Mouse (Mus musculus): ENCODE data around the gene Pdf.

Pdf gene

GRCm38 (mm10) chr8:107048061-107048941 is at the start of gene Pdf:
Gene Pdf (minus strand): TSS chr8:107048614.
- peak; percentile 72 to 82 for DNase-seq (ENCODE audit: low spot score in 2 of 2)

DNA sequence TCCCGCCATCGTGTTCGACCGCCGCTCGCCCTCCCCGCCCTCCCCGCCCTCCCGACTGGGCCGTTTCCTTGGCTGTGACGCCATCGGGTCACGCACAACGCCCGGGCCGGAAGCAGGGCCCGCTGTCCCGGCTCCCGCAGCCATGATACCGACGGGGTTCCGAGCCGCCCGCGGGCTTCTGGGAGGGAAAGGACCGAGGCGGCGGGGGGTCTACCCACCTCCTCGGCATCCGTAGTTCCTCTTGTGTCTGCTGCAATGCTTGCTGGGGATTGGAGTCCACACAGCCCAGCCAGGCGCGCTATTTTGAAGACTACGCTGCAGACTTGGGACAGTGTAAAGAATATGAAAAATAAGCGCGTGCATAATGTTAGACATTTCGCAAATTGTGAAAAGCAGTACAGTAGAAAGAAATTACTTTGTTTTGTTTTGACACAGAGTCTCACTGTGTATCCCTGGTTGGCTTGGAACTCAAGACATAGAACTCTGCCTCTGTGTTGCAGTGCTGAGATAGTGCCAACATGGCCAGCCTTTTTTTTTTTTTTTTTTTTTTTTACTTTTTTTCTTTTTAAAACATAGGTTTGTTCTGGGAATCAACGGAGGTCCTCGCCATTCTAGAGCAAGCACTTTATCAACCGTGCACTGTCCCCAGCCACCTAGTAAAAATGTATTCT is 48.1 kb upstream of the Pdf start, which contains the start of gene Terf2:
Terf2 (minus strand) TSS at position 182 of the 671 bp plus-strand sequence.
- peak; percentile 93 to 94 for DNase-seq (ENCODE audit: low spot score in 2 of 2)

DNA sequence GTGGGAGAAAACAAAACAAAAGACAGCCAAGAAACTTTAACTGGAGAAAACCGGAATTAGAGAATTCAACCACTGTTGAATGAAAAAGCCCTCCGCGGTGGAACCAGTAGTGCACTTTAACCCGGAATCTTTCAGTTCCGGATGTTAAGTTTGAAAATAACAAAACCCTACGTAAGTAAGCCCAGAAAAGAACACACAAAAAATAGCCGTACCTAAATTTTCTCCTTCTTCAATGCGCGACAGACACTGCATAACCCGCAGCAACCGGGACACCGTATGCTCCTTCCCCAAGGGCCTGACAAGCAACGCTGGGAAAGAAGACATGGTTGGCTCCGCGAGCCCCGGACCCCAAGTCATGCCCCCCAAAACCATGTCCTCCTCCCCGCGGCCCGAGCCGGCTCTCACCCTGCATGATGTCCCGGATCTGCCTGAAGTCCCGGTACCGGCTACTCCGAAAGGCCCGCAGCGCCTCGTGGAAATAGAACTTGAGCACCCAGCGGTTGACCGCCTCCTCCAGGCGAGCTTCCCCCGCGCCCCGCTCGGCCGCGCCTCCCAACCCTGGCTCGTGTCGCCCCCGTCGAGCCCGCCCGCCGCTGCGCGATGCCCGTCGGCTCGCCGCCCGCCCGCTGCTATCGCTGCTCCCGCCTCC is 47.4 kb upstream of the Pdf start:
- DNase-seq (ENCODE audit: low spot score in 2 of 2), result peak in 1 of 2 experiments; percentile 59

- no peak for DNase-seq (ENCODE audit: low spot score in 2 of 2)
Measured at GRCm38 (mm10) chr8:107090531-107090930, 42.1 kb upstream of the Pdf start.

GRCm38 (mm10) chr8:107088526-107089063 is 40.2 kb upstream of the Pdf start:
- DNase-seq (ENCODE audit: low spot score in 2 of 2), result no peak

GRCm38 (mm10) chr8:107086018-107086417 is 37.6 kb upstream of the Pdf start:
- DNase-seq (ENCODE audit: low spot score in 2 of 2), result no peak

GRCm38 (mm10) chr8:107085358-107085757 is 36.9 kb upstream of the Pdf start:
- no peak for DNase-seq (ENCODE audit: low spot score in 2 of 2)

DNA sequence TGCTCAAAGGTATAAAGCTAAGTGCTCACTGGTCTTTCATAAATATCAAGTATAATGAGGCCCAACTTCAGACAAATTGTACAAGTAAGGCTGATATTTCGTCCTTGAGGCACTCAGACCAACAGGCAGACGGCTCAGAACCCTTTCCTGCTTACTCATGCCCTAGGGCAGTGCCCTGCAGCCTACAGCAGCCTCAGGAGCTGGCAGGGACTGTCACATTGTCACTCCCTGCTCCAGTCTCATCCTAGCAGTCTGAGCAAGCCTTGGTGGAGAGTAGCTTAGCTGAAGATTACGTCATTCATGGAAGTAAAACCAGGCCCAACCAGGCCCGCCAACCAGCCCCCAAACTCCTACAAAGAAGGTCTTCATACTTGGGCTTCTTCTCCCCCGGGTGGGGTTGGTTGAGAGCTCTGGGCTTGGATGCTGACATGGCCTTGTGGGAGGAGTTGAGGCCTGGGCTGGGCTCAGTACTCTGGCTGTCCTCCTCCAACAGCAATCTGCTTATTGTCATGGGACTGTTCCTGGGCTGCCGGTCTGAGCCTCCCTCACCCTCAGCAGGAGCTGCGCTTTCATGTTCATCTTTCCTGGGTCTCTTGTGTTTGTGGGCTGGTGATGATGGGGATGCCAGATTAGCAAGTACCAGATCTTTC is 27.9 kb upstream of the Pdf start:
- DNase-seq (ENCODE audit: low spot score in 2 of 2), result no peak

- no peak for DNase-seq (ENCODE audit: low spot score in 2 of 2)
Measured at GRCm38 (mm10) chr8:107074128-107074527, 25.7 kb upstream of the Pdf start.

DNA sequence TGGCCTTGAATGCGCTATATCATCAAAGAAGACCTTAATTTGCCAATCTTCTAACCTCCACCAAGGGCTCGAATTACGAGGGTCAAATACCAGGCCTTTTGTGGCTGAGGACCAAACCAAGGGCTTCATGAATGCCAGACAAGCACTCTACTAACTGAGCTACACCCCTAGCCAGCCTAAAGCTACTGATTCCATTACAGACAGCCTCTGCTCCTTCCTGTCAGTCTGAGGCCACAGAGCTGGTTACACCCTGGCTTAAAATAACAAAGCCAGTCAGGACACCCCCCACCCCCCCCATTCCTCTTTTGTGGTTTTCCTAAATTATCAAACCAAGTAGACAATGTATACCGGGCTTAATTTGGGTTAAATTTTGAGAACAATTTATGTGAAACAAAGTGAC is 25.3 kb upstream of the Pdf start:
- DNase-seq (ENCODE audit: low spot score in 2 of 2), result no peak

- no peak for DNase-seq (ENCODE audit: low spot score in 2 of 2)
Measured at GRCm38 (mm10) chr8:107065511-107066496, 17.4 kb upstream of the Pdf start, which contains the start of gene Tmed6. Gene Tmed6 (minus strand): TSS chr8:107065644.

DNA sequence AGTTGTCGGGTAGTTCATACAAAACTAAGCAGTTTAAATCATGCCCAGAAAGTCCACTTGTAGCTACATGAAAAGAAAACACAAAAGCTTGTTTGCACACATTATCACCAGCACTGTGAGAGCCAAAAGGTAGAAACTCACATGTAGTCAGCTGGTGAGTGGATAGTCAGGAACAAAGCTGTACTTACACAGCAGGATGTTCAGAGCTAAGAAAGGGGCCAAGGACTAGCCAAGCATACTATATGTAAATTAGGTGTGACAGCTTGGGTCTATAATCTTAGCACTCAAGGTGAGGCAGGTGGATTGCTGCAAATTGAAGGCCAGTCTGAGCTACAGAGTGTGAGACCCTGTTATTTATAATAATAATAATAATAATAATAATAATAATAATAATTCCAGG is 14.2 kb upstream of the Pdf start:
- no peak for DNase-seq (ENCODE audit: low spot score in 2 of 2)

GRCm38 (mm10) chr8:107056973-107057369 is 8.6 kb upstream of the Pdf start:
- no peak for DNase-seq (ENCODE audit: low spot score in 2 of 2)

DNA sequence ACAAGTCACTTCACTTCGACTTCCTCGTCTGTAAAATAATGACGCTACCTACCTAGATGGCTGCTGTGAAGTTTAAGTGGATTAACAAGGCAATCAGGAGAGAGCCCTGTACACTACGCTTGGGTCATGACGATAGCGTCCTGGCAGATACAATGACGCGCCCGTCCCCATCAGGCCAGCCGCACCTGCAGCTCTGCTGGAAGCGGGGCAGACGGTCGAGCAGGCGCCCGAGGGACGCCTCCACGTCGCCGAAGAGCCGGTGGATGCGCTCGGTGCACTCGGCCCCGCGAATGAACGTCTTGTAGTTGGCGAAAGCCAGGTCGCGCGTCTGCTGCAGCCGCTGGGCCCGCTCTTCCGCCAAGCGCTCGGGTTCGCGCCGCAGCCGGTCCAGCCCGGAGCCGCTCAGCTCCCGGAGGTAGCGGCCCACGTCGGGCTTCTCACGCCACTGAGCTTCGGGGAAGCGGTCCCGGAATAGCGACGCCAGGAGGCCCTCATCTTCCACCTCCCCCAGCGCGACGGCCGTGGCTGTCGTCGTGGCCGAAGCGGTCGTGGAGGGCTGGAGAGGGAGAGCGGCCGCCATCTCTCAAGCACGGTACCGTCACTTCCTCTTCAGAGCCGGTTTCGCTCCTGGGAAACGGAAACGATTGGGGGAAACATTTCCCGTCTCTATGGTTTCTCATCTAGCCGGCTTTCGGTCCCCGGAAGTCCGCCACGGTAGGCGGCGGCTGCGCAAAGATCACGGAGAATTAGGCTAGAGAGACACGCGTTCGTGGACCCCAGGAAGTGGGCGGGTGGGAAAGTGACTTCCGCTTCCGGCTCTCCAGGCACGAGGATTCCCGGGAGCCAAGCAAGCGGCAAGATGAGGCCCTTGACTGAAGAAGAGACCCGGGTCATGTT is 7.9 kb upstream of the Pdf start, which contains the start of the genes Cog8 and Nip7:
Cog8 (minus strand) TSS at position 614 of the 897 bp plus-strand sequence.
Nip7 (plus strand) TSS at position 802 of the 897 bp plus-strand sequence.
- DNase-seq (ENCODE audit: low spot score in 2 of 2), result peak; percentile 95

GRCm38 (mm10) chr8:107052046-107052445 is 3.6 kb upstream of the Pdf start:
- DNase-seq (ENCODE audit: low spot score in 2 of 2), result no peak

DNA sequence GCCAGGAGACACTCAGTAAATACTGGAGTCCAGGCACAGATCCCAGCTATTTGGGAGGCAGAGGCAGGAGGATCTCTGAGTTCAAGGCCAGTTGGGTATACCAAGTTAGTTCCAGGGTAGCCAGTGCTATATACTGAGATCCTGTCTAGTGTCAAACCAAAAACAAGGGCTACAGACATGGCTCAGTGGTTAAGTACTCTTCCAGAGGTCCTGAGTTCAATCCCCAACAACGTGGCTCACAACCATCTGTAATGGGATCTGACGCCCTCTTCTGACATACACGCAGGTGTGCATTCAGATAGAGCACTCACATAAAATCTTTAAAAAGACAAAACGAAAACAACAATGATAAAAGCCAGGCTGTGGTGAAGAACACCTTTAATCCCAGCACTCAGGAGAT is 1.1 kb upstream of the Pdf start:
- DNase-seq (ENCODE audit: low spot score in 2 of 2), result no peak

GRCm38 (mm10) chr8:107046976-107047375 is 1.4 kb downstream of the Pdf start:
- no peak for DNase-seq (ENCODE audit: low spot score in 2 of 2)

DNA sequence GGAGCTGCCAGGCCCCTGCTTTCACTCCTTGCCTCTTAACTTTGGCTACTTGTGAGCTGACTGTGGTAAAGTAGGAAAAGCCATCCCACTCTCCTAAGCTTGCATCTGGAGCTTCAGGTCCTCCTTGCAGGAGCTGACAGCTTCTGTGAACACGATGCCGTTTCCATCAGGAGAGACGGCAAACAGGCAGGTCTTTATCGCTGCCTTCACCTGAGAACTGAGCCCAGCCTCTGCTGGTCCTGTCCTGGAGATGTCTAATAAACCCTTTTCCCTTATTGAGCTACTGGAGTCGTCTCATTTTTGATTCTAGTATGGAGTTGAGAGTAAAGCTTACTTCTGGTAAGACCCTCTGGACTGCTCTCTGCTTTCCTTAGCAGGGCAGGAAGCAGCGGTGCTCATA is 2.9 kb downstream of the Pdf start:
- DNase-seq (ENCODE audit: low spot score in 2 of 2), result no peak

DNA sequence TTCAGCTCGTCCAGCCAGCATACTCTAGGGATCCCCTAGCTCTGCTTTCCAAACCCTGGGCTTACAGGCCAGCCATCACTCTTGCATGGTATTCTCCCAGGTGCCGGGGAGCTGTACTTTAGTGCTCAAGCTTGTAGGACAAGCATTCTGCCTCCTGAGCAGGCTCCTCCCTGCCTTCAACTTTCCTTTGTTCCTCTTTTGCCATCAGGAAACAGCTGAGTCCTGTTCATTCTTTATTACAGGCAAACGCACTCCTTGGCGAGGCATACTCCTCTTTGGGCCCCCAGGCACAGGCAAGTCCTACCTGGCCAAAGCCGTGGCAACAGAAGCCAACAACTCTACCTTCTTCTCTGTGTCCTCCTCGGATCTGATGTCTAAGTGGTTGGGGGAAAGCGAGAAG is 7.8 kb downstream of the Pdf start:
- no peak for DNase-seq (ENCODE audit: low spot score in 2 of 2)
